Mouse (Mus musculus): ENCODE measurements at regions not wholly inside any gene's neighbourhood (a gene's known extent, or its start where the extent isn't known, plus 50 kb on each side); places are given as distances from the start of the nearest gene placed in this dataset.

- no peak overlapping the region for H3K27ac ChIP-seq
- DNase-seq (ENCODE audit: low spot score in 2 of 2), result no peak
- TF ChIP-seq CTCF (conservative IDR thresholded peaks at IDR 0.05), result no peak
- H3K4me3 ChIP-seq, result no peak overlapping the region
These were observed 128.1 kb upstream of the Cox10 start for GRCm38 (mm10) chr11:64207358-64207864.

GRCm38 (mm10) chr11:64206155-64206554 lies 126.9 kb upstream of the Cox10 start:
- Histone ChIP-seq H3K4me3 (no peak overlapping the region), H3K27ac (no peak overlapping the region)
- no peak for TF ChIP-seq CTCF (conservative IDR thresholded peaks at IDR 0.05)
- DNase-seq (ENCODE audit: low spot score in 2 of 2), result no peak

GRCm38 (mm10) chr11:64205069-64205468 lies 125.8 kb upstream of the Cox10 start:
- H3K27ac ChIP-seq, result no peak overlapping the region
- DNase-seq (ENCODE audit: low spot score in 2 of 2), result no peak
- H3K4me3 ChIP-seq, result no peak overlapping the region
- no peak for TF ChIP-seq CTCF (conservative IDR thresholded peaks at IDR 0.05)

- DNase-seq (ENCODE audit: low spot score in 2 of 2), result no peak
- H3K27ac ChIP-seq, result no peak overlapping the region
- no peak for TF ChIP-seq CTCF (conservative IDR thresholded peaks at IDR 0.05)
- H3K4me3 ChIP-seq, result no peak overlapping the region
These were observed 125.0 kb upstream of the Cox10 start for GRCm38 (mm10) chr11:64204305-64204704.

- peak; percentile 4 to 16 for DNase-seq (ENCODE audit: low spot score in 2 of 2)
- Histone ChIP-seq H3K27ac (no peak overlapping the region), H3K4me3 (no peak overlapping the region)
- TF ChIP-seq CTCF (conservative IDR thresholded peaks at IDR 0.05), result no peak
These were observed 121.6 kb upstream of the Cox10 start for GRCm38 (mm10) chr11:64200874-64201273.

- DNase-seq (ENCODE audit: low spot score in 2 of 2), result no peak
- Histone ChIP-seq H3K27ac (no peak overlapping the region), H3K4me3 (no peak overlapping the region)
- TF ChIP-seq CTCF (conservative IDR thresholded peaks at IDR 0.05), result no peak
These were observed 116.0 kb upstream of the Cox10 start for GRCm38 (mm10) chr11:64195272-64195671.

- no peak for DNase-seq (ENCODE audit: low spot score in 2 of 2)
- H3K4me3 ChIP-seq, result no peak overlapping the region
- H3K27ac ChIP-seq, result no peak overlapping the region
- no peak for TF ChIP-seq CTCF (conservative IDR thresholded peaks at IDR 0.05)
These were observed 109.4 kb upstream of the Cox10 start for GRCm38 (mm10) chr11:64188701-64189100.

GRCm38 (mm10) chr11:64187488-64188444 lies 108.5 kb upstream of the Cox10 start:
- no peak for DNase-seq (ENCODE audit: low spot score in 2 of 2)
- no peak for TF ChIP-seq CTCF (conservative IDR thresholded peaks at IDR 0.05)
- Histone ChIP-seq H3K27ac (no peak overlapping the region), H3K4me3 (no peak overlapping the region)

- no peak for DNase-seq (ENCODE audit: low spot score in 2 of 2)
- Histone ChIP-seq H3K27ac (no peak overlapping the region), H3K4me3 (no peak overlapping the region)
- no peak for TF ChIP-seq CTCF (conservative IDR thresholded peaks at IDR 0.05)
These were observed 107.7 kb upstream of the Cox10 start for GRCm38 (mm10) chr11:64187007-64187406.

GRCm38 (mm10) chr11:64186590-64186989 lies 107.3 kb upstream of the Cox10 start:
- no peak for TF ChIP-seq CTCF (conservative IDR thresholded peaks at IDR 0.05)
- no peak for DNase-seq (ENCODE audit: low spot score in 2 of 2)
- Histone ChIP-seq H3K27ac (no peak overlapping the region), H3K4me3 (no peak overlapping the region)

GRCm38 (mm10) chr11:64180036-64180435 lies 100.8 kb upstream of the Cox10 start:
- no peak for DNase-seq (ENCODE audit: low spot score in 2 of 2)
- TF ChIP-seq CTCF (conservative IDR thresholded peaks at IDR 0.05), result no peak
- Histone ChIP-seq H3K27ac (no peak overlapping the region), H3K4me3 (no peak overlapping the region)

- Histone ChIP-seq H3K4me3 (no peak overlapping the region), H3K27ac (no peak overlapping the region)
- DNase-seq (ENCODE audit: low spot score in 2 of 2), result no peak
- no peak for TF ChIP-seq CTCF (conservative IDR thresholded peaks at IDR 0.05)
These were observed 94.3 kb upstream of the Cox10 start for GRCm38 (mm10) chr11:64173421-64174062.

GRCm38 (mm10) chr11:64172926-64173325 lies 93.7 kb upstream of the Cox10 start:
- no peak for TF ChIP-seq CTCF (conservative IDR thresholded peaks at IDR 0.05)
- Histone ChIP-seq H3K4me3 (no peak overlapping the region), H3K27ac (no peak overlapping the region)
- no peak for DNase-seq (ENCODE audit: low spot score in 2 of 2)

Measured in layer of hippocampus, adult 2 months (tissue).